Mouse (Mus musculus): Measurements from ENCODE around the gene Plin4.

DNA sequence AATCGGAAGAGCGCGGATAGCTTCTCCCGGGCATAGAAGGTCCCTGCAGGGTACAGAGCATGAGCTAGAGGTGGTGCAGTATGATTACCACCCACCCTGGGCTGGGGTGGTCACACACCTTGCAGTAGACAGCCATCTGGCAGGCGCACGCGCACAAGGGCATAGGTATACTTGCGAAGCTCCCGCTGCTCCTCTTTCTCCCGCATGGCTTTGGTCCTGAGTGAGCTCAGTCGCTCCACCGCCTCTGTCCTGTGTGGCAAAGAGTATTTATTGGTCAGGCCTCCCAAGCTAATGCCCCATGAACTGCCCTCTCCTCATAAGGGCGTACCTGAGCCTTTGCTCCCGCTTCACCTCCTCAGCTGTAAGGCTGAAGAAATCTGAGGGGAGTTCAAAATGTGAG, 40.5 kb downstream of the Plin4 start:
- TF ChIP-seq CHD2 (IDR thresholded peaks at IDR 0.05; ENCODE audit: low read length) (no peak), NELFE (IDR thresholded peaks at IDR 0.05; ENCODE audit: low read depth, low read length) (no peak), GABPA (IDR thresholded peaks at IDR 0.05; ENCODE audit: insufficient replicate concordance, low read depth, low read length) (no peak), PAX5 (IDR thresholded peaks at IDR 0.05; ENCODE audit: low read length) (no peak), CTCF (conservative IDR thresholded peaks at IDR 0.05 in 1 of 2, IDR thresholded peaks at IDR 0.05 in 1 of 2; ENCODE audit: low read depth in 2 of 2, low read length in 2 of 2) (no peak)
